Mouse (Mus musculus): ENCODE results near the gene Hist1h3c. TPM values are rescaled to one million over a fixed set of nuclear protein-coding genes. Genes with fewer than 3 reads are reported as not detected.
"Not testable (repeated sequence)": the region's sequence is repeated elsewhere in the genome, so short reads cannot be mapped to it uniquely, and the experiment has no call there.

The Hist1h3c gene
- total RNA-seq, 1 experiment from 2014 or later = 33.0 TPM

DNA sequence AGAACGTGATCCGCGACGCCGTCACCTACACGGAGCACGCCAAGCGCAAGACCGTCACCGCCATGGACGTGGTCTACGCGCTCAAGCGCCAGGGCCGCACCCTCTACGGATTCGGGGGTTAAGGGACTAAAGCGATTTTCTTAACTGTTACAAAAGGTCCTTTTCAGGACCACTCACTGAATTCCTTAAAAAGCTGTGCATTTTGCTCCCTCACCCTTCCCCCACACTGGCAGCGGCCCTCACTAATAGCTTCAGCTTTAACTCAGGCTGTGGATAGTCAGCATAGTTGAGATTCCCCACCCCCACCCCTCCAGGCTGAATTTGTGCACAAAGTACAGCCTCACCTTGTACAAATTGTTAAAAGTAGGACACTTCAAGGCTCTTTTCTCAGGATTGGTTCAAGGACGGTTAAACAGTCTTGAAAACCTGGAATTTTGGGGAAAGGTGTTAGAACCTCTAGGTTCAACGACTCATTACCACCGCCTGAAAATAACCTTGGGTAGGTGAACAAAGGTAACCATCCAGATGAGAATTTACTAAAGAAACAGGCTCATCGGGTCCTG lies 11.9 kb upstream of the Hist1h3c start:
- no peak for DNase-seq

DNA sequence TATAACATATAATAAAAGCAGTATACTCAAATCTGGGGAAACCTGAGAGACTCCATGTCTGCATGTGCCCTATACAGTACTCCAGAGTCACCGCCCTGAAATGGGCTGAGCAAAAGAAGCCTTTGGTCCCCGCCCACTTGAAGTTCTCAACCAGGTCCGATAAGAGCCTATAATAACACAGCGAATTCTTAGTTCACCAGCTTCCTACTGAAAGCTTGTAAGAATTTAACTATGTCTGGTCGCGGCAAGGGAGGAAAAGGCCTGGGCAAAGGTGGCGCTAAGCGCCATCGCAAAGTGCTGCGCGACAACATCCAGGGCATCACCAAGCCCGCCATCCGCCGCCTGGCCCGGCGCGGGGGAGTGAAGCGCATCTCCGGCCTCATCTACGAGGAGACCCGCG lies 11.4 kb upstream of the Hist1h3c start, which contains the start of gene Hist1h4b:
Hist1h4b (plus strand) TSS at position 224 of the 400 bp plus-strand sequence.
- peak; percentile 68 for DNase-seq

DNA sequence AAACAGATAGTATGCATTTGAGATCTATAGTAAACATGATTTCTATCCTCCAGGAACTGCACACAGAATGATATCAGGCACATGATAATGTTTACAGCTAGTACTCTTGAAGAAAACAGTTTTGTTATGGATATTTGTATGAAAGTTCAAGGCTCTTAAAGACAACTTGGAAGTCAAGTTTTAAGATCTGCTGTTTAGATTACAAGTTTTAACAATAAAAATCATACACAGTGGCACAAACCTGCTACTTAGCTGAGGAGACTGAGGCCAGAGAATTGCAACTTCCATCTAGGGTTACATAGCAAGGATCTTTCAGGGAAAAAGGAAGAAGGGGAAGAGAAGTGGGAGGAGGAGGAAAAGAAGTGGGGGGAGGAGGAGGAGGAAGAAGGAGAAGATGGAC lies 9.6 kb upstream of the Hist1h3c start:
- DNase-seq = no peak

DNA sequence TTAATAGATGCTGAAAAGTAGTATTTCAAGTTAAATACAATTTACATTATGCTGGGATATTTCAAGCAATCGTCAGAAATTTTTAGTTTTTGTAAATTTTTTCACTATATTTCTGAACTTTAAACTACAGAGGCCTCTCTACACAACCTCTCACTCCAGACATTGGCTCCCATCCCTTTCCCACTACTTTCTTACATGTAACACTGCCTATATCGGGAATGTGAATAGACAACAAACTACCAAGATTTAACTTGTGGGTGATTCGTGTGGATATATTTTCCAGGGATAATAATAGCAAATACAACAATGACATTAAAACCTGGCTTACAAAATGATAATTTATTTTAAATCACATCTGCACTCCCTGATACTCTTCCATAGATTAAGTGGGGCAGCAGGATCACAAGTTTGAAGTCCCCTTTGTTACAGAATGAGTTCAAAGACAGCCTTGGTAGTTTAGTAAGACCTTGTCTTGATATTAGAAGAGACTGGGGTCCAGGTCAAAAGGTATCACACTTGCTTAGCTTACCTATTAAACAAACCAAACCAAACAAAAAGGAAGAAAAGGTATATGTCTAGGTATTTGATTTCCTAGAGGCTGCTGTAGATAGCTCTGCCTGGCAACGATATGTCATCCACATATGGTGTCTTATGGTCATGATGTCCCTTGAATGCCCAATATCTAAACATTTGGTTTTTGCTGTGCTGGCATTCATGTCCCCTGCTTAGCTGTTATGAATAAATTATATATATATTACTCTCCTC lies 8.1 kb upstream of the Hist1h3c start:
- no peak for DNase-seq

DNA sequence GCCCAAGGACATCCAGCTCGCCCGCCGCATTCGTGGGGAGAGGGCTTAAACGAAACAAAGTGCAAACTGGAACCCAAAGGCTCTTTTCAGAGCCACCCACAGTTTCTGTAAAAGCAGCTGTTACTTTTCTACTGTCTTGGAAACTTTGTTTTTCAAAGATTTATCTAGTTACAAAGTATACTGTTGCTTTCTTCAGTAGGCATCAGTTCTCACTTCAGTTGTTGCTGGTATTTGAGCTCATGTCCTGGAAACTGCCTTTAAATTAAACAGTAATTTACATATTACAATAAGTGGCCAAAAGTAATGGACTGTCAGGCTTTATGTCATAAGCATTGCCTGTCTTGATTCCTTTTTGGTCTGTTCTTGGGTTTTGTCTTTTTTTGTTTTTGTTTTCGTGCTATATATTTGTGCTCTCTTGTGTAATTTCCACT lies 7.4 kb upstream of the Hist1h3c start:
- DNase-seq = no peak

DNA sequence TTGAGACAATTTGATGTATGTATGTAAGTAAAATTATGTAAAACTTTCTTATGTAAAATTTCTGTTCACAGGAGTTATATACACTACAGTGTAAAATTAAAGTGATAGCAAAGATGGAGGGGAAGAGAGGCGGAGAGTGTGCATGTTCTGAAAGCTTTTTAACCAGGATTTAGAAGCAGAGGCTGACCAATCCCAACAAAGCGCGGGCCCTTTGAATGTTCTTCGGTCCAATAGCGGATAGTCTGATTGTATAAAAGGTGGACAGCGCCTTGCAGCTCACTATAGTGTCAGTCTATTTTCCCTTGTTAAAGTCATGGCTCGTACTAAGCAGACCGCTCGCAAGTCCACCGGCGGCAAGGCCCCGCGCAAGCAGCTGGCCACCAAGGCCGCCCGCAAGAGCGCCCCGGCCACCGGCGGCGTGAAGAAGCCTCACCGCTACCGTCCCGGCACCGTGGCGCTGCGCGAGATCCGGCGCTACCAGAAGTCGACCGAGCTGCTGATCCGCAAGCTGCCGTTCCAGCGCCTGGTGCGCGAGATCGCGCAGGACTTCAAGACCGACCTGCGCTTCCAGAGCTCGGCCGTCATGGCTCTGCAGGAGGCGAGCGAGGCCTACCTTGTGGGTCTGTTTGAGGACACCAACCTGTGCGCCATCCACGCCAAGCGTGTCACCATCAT lies 6.8 kb upstream of the Hist1h3c start, which contains the start of gene Hist1h3b:
Hist1h3b (plus strand) TSS at position 201 of the 675 bp plus-strand sequence.
- peak; percentile 90 for DNase-seq

DNA sequence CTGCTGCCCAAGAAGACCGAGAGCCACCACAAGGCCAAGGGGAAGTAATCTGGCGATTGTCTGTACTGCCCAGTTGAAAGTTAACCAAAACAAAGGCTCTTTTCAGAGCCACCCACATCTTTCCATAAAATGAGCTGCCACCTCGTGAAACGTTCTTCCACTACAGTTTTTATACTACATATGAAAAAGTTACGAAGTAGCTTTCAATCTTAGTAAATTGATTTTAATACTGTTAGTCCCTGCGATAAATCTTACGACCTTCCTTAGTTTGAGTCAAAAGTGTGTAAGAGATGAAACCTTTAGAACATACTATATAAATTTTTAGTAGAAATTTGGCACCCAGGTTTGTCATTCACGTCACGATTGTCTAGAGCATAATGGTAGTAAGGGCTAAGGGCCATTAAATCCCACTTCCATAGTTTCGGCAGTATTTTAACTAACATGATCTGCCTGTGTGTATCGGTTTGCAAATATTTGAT lies 6.1 kb upstream of the Hist1h3c start:
- no peak for DNase-seq

DNA sequence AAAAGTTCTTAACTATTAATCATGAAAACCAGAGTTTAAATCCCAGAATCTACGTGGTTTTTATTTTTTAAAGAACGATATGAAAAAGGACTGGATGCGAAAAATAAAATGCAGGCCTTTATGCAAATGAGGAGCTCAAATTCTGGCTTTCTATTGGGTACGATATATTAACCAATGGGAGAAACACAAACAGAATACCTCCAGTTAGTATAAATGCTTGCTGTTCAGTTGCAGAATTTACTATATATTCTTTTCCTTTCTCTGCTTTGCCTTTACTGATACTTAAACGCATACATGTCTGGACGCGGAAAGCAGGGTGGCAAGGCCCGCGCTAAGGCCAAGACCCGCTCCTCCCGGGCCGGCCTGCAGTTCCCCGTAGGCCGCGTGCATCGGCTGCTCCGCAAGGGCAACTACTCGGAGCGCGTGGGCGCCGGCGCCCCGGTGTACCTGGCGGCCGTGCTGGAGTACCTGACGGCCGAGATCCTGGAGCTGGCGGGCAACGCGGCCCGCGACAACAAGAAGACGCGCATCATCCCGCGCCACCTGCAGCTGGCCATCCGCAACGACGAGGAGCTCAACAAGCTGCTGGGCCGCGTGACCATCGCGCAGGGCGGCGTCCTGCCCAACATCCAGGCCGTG lies 5.6 kb upstream of the Hist1h3c start, which contains the start of gene Hist1h2ab:
Hist1h2ab (plus strand) TSS at position 288 of the 639 bp plus-strand sequence.
- not testable (repeated sequence) for DNase-seq

DNA sequence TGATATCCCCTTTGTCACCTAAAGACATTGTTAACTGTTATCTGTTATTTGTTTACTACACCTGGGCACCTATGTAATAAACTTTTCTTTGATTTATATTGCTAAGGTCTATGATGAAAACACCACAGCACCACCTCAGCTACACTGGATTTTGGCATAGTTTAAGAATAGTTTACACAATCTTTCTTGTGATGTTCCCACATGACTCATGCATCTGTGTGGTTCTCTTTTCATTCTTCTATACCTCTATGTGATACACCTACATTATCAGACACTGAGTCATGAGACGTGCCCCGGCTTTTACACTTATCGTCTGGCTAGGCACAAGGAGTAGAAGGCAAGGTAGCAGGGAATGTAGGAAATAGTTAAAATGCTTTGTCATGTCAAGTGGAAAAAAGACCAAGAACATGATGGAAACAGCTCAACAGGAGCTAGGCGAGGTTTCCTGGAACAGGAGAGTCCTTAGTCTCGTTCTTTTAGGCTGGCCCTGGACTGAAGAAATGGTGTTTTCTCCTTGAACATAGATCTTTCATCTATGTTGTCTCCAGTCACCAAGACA lies 4.2 kb upstream of the Hist1h3c start:
- DNase-seq = no peak

DNA sequence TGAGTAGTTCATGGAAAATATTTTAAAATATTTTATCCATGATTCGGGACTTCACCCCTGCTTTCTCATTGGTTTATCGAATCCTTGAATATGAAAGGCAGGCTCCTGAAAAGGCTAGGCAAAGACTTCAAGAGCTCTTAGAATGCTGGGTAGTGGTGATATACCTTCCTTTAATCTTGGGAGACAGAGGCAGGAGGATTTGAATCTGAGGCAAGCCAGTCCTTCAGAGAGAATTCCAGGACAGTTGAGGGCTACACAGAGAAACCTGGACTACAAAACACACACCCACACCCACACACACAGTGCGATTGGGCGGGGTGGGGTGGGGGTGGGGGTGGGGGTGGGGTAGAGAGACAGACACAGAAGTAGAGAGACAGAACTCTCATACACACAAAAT lies 2.5 kb upstream of the Hist1h3c start:
- DNase-seq = no peak

DNA sequence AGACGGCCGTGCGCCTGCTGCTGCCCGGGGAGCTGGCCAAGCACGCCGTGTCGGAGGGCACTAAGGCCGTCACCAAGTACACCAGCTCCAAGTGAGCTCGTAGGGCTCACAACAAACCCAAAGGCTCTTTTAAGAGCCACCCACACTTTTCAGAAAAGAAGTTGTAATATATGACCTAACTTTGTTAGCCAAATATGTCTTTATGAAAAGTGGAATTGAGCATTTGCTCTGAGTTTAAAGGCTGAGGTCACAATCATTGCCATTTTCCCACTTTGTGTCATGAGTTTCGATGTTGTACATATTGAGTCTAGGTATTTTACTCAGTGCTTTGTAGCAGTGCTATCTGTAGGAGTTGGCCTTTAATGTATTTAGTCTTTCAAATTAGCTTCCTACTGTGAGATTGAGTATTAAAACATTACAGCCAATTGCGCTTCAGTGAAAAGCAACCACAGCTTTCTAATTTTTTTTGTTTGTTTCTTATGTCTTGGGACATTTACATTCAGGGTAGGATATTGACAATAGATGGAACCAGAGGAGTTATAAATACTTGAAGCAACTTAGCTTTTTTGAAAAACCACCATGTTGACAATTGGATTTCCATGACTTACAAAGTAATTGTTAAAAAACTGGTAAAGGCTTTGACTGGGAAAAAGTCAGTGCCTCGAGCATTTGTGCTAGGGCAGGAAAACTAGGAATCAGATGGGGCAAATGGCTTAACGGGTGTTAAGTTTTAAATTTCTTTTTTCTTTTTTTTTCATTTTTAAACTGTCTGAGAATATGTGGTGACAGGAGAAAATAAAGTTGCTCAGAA lies 1.9 kb upstream of the Hist1h3c start:
- no peak for DNase-seq

DNA sequence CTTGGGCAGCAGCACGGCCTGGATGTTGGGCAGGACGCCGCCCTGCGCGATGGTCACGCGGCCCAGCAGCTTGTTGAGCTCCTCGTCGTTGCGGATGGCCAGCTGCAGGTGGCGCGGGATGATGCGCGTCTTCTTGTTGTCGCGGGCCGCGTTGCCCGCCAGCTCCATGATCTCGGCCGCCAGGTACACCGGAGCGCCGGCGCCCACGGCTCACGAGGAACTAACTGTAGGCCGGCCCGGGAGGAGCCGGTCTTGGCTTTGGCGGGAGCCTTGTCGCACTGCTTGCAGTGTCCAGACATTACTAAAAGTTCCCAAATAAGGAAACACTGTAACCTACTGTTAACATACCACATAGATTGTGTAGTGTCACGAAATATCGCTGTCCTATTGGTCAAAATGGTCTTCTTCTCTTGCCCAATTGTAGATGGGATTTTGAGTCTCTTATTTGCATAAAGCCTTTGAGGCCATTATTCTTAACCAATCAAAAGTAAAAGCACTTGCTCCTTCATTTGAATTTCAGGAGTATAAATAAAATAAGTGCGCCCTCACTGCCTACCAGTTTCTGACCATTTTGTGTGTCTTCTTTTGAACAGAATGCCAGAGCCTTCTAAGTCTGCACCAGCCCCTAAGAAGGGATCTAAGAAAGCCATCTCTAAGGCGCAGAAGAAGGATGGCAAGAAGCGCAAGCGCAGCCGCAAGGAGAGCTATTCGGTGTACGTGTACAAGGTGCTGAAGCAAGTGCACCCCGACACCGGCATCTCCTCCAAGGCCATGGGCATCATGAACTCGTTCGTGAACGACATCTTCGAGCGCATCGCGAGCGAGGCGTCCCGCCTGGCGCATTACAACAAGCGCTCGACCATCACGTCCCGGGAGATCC lies 1.0 kb upstream of the Hist1h3c start, which contains the start of gene Hist1h2bb:
Hist1h2bb (plus strand) TSS at position 534 of the 880 bp plus-strand sequence.
- DNase-seq = peak; percentile 52

DNA sequence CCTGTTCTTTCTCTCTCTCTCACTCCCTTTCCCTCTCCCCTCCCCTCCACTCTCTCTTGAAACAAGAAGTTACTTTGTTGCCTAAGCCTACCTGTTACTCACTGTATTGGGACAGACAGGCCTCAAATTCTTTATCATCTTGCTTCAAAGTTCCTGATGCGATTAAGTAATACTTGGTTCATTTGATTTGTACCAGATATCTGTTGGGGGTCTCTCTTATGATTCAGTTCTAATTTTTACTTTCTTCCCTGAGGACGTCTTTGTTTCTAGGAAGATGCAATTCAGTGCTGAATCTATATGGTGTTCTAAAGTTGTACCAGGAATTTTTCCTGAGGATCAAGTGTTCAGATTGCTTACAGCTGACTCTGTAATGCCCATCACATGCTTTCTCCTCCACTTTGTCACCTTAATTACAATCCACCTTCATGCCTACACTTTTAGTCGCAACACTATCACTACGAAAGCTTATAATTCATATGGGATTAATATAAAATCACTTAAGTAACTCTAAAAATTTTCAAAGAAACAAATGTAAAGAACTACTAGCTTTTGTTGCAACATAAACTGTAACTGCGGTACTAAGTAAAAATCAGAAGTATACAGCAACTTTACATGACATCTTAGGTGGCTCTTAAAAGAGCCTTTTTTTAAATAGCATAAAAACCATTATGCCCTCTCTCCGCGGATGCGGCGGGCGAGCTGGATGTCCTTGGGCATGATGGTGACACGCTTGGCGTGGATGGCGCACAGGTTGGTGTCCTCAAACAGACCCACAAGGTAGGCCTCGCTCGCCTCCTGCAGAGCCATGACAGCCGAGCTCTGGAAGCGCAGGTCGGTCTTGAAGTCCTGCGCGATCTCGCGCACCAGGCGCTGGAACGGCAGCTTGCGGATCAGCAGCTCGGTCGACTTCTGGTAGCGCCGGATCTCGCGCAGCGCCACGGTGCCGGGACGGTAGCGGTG lies 701 bp downstream of the Hist1h3c start:
- DNase-seq = no peak

DNA sequence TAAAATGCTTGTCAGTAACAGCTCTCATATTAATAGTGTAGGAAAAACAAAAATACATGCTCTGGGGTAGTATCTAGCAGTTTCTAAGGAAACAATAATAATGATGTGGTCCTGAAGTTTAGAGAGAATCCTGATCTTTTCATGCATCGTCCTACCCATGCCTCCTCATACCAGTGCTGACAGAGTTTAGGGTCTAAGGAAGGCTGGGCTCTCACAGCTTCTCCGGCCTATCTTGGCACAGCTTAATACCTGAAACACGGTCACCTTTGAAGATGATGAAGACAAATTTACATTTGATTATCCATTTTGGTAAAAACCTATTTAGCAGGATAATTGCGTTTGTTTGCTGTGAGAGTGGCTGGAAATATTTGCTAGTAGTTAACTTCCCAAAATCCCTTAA lies 1.4 kb downstream of the Hist1h3c start:
- no peak for DNase-seq

DNA sequence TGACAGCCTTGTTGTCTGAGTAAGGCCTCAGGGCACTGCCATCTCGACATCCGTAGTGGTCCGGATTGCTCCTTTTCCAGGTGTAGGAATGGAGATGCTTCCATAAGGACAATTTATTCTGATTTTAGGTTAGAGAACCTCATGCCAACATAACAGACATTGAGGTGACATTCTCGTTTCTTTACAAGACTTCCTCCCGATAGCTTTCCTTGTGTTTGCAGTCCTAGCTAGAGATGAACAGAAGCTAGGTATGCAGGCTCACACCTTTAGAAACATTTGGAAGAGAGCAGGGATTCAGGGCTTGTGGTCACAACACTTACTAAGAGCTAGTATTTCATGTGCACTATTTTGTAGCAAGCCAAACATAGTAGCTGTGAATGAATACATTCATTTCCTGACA lies 2.2 kb downstream of the Hist1h3c start:
- DNase-seq = no peak

DNA sequence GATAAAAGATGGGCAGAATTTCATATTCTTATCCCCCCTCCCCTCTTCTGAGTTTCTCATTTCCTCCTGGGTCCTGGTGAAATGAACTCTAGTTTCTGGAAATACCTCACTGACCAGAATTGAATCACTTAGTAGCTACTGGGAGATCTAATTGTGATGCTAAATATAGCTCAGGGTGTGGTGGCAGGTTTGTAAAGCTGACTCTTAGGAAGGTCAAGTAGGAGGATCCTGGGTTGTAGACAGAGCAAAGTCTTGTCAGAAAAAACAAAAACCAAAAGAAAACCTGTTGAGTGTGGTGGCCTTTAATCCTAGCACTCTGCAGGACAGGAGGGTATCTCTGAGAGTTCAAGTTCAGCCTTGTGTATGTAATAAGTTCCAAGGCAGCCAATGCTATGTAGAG lies 3.4 kb downstream of the Hist1h3c start:
- no peak for DNase-seq

DNA sequence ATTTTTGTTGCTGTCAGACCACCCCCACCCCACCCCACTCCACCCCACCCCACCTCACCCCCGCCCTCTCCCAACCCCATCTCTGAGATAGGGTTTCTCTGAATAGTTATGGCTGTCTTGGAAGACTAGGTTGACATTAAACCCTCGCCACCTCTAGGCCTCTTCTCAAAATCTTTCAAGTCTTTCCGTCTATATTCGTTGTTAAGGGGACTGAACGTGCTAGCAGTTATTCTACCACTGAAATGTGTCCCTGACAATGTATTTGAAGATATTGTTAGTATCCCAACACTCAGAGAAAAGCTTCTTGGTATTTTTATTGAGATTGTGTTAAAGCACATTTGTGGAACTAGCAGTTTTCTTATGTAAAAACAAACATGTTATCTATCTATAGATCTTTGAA lies 4.5 kb downstream of the Hist1h3c start:
- no peak for DNase-seq

DNA sequence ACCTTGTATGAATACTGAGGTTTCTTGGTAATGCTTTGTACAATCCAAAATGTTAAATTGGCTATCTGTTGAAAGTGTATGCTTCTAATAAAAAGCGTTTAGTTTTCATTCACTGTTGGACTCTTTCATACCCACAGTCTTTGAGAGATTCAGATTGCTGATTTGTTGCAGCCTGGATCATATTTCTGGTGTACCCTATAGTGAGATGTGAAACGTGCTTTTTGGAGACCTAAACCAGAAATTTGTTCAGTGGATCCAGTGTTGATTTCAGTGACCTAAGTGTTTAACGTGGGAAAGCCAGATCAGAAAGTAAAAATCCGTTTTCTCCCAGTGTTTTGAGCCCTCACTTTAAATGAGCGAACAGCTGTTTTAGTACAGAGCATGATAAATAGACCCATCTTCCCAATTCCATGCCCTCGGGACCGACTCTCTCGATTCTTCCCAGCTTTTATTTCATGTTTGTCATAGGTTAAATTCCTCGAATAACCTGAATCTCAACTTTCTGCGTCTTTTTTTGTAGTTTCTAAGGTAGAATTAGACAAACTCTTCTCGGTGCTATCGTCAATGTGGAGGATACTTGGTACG lies 5.1 kb downstream of the Hist1h3c start:
- no peak for DNase-seq

DNA sequence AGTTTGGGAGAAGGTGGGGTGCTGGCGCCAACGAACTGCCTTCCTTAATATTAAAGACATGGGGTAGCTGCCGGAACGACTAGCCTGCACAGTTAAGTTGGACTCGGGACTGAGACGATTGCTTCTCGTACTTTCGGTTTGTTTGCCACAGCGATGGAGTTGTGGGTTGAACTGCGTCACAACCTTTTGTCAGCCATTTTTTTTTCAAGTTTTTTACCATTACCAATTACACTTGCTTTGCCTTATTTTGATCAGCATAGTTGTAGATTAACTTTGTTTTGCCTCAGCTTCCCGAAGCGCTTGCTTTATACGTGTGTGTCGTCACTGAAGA lies 5.5 kb downstream of the Hist1h3c start:
- DNase-seq = no peak
